Mouse (Mus musculus): ENCODE measurements around the gene Avpr2.

Gene Avpr2

DNA sequence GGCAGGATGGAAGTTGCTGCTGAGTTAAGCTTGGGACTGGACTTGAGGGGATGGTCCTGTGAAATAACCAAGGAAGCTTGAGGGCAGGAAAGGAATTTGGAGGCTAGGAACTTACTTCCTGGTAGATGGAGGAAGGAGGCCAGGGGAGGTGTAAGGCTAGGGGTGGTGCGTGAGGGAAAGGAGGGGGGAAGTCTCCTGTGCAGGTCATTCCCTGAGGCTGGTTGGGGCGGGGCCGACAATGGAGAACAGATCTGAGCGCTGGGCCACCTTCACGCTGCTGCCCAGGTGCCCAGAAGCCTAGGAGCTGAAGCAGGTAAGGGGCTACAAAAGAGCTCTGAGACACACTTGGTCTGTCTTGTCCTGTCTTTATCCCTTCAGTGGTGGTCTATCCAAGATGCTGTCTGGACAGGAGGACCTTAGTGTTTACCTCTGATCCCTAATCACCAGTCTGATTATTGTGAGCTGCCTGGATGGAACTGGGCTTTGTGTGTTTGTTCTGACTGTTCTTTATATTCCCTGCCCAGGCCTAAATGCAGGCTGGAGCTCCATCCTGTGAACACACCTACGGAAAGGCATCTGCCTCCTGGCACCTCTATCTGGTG is at the start of gene Avpr2:
Gene Avpr2, plus strand, starts transcription at position 552 of the 602 bp plus-strand sequence.
- no peak for DNase-seq (ENCODE audit: low spot score)

DNA sequence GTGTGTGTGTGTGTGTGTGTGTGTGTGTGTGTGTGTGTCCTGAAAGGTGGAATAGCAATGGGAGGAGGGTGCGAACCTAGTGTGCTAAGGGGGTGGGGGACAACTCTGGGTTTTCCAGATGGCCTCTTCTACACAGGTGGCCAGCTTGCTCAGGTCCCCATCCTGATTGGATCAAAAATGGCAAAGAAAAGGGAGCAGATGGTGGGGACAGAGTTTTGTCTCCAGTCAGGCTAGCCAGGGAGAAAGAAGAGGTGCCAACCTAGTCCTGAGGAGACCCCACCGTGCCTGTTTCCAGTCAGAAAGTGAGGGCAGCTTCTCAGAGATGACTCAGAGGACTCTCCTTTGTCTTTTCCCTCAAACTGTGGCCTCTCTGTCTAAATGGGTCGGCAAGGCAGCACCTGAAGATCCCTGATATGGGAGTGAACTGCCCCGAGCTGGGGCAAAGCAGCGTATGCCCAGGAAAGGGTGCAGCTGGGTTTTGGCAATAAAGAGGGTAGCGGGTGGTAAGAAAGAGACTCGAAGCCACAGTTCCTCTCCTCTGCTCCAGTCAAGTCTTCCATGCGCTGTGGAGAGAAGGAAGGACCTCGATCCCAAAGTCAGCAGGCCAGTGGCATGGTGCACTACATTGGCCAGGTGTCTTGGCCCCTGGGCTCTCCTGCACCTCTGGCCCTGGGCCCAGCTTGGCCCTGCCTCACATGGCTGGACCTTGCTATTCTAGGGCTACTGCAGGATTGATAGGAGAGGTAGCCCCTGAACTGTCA is 37.4 kb upstream of the Avpr2 start:
- DNase-seq (ENCODE audit: low spot score), result no peak

DNA sequence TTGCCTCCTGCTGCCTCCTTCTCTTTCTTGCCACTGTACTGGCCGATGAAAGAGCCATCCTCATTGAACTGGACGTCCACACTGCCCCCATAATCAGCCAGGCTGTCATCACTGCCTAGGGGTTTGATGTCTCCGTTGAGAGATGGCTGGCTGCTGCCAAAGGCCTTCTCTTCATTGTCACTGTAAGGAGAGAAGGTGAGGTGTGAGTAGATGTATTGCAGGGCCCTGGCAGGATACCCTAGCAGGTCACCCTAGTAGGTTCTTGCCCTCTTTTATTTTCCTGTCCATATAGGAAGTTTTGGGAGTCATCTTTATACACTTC is 36.9 kb upstream of the Avpr2 start:
- no peak for DNase-seq (ENCODE audit: low spot score)

DNA sequence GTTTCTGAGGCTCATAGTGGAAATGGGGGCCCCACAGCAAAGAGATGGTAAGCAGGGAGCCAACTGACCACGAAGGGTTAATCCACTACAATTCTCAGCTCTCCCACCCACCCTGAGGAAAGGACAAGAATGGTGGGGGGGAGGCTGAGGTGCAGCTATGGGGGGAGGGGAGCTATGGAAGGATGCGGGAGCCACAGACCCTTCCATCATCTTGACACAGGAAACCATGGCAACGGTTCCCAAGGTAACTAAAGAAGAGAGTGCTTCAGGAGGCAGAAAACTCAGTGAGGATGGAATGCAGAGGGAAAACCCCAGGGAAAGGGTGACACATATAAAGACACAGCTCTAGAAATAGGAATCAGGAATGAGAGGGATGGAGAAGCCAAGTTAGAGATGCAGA is 27.2 kb upstream of the Avpr2 start:
- peak; percentile 51 for DNase-seq (ENCODE audit: low spot score)

DNA sequence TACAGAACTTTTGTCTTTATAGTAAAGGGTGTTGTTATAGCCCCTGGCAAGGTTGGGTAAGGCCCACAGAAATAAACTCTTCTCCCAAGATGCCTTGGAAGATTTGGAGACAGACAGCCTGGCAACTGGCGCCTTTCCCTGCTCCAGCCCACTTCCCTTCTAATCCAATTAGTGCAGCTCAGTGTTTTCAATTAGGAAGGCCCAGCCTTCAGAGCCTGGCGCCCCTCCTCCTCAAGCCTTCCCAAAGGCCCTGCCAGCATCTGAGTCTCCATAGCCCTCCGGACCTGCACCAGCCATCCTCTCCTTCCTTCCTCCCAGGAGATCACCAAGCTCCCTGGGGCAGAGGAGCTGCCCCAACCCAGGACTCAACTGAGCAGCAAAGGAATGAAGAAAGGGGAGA is 24.6 kb upstream of the Avpr2 start:
- DNase-seq (ENCODE audit: low spot score), result peak; percentile 78

DNA sequence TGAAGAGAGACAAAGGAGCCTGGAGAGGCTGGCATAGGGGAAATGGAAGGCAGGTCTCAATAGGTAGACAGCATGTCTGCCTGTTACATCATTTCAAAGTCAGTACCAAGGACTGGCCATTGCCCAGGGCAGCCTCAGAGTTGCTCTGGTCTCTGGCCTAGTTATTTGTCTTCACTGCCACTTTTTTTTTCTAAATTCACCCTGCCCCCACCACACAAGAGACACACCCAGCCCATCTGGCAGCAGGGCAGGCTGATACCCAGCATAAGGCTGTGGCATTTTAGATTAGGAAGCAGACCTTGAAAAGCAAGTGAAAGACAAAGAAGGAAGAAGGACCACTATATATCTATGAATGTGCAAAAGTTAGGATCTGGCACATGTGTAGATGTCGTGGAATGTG is 24.1 kb upstream of the Avpr2 start:
- DNase-seq (ENCODE audit: low spot score), result peak; percentile 63

DNA sequence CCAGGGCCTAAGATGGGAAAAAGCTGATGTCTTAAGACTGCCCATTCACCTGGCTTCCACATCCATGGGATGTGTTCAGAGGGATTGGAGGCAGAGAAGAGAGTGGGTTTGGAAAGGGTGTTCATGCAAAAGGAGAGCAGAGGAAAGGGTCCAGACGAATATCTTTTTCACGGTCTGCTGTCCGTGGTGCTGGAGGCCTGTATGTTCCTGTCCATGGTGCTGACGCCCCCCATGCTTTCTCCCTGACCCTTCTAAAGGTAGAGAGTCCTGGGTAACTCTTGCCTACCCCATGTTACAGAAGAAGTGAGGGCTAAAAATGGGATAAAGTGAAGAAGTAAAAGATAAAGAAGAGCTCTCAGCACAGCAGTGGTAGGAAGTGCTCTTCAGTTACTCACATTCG is 22.6 kb upstream of the Avpr2 start:
- no peak for DNase-seq (ENCODE audit: low spot score)

DNA sequence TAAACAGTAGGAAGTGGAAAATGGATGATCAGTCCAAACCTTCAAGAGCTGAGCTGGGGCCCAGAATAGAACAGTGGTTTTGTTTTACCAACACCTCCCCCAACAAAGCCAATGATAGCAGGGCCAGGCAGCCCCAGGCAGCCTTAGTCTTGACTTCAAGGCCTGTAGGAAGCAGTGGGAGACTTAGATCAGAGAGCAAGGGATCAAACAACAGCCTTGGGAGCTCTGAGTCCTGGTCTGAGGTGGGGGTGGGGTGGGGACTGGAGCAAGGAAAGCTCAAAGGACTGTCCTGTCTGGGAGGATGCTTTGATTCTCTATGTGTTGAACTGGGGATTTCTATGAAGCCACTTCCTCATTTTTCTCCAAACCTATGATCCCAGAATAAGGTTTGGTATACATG is 20.4 kb upstream of the Avpr2 start:
- DNase-seq (ENCODE audit: low spot score), result no peak

DNA sequence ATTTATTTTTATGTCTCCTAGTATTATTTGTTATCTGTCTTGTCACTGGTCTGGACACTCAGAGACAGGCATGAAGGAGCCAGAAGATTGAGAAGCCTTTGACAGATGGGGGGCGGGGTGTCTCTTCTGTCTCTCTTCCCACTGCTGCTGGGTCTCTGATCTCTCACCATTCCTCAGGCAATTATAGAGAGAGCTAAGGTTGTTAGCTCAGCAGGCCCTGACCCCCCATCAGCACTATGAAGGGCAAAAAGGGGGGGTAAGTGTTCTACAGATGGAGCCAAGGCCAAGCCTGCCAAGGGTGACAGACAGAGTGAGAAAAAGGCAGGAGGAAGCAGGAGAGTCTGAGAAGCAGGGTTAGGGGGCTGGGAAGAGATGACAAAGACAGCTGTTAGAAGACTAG is 19.9 kb upstream of the Avpr2 start:
- DNase-seq (ENCODE audit: low spot score), result no peak

DNA sequence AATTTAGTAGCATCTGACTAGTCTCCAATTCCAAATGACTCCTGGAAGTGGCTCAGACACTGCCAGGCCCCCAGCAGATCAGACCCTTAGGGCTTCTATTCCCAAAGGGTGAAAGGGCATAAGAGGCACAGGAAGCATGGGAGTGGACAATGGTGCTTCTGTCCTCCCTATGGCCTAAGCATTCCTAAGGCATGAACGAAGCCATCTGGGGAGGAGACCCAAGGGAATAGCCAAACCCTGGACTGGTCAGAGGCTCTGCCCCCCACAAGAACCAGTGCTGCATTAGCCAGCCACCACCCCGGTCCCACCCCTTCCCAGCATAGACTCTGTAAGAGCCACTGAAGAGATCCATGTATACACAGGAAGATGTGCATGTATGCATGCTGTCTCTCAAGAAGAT is 16.0 kb upstream of the Avpr2 start:
- peak; percentile 20 for DNase-seq (ENCODE audit: low spot score)

DNA sequence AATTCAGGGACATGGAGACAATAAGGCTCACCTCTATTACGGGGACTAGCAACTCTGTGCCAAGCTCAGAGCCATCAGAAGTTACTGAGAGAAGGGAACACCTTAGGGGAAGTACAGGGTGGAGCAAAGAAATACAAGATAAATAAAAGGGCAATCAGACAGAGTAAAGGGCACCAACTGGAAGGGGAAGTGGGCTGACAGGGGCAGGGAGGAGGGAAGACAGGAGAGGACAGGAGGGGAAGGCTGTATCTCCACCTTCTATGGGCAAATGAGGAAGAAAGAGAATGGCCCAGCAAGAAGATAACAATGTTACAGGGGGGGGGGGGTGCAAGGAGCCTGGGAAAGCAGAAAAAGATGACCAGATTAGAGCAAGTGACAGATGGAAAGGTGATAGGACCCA is 14.9 kb upstream of the Avpr2 start:
- no peak for DNase-seq (ENCODE audit: low spot score)

DNA sequence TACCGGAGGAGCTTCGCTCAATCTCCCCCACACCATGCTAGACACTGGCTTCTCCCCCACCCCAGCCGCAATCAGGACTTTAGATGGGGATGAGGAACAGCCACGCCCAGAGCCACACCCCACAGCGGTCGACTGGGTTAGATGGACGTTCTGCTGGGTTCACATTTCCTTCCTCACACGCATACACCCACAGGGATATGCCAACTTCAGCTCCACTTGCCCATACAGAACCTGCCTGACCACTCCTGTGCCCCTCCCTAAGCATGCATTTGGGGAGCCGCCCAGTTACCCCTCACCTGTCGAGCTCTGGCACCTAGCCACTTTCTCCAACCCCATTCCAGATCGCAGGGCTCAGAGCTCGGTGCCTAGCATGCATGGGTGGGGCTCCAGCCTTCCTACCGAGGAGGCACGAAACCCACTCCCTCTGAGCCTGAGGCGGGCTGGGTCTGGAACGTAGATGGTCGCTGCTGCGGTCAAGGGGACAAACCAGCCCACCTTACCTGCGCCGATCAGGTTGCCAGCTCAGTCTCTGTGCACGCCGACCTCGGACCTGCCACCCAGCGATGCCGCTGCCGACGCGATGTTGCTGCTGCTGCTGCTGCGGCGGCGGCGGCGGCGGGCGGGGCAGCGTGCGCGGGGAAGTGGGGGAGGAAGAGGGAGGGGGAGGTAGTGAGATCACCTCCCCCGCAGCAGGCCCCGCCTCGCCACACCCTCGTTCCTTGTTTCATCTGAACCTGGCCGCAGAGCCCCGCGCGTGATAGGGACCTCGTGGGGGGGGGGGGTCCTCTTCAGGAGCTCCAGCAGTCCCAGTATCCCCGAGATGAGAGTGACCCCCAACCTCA is 11.5 kb upstream of the Avpr2 start:
- peak; percentile 78 for DNase-seq (ENCODE audit: low spot score)

DNA sequence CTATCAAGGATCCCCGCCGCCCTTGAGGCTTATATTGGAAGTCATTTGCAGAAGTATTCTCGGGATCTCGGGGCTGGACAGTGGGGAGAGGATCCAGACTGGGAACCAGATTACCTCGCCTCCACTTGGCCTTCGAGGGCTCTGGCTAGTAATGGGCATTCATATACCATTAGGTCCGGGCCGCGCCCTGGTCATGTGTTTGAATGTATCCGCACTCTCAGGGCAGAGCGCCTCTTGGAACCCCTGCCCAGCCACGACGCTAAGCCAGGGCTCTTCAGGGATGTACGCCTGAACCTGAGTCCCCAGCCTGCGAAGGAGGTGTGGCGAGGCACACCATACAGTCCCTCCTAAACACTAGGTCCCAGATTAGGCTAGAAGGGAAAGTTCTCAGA is 10.9 kb upstream of the Avpr2 start:
- peak; percentile 61 for DNase-seq (ENCODE audit: low spot score)

DNA sequence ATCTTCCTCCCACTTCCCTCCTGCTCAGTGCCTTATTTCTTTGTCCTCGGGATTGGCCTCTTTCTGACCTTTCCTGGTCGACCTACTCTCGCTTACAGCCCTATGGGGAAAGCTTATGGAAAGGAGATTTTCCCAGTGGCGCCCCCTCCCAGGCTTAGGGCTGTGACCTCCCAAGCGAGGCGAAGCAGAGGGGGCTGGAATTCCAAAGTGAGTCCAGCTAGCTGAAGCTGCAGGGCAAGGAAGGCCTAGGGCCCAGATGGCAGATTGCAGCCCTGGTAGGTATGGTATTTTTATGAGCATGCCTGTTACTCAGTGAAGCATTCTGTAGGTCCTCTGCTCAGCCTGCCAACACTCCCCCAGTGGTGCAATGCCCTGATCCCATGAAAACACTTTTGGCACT is 10.4 kb upstream of the Avpr2 start:
- peak; percentile 53 for DNase-seq (ENCODE audit: low spot score)

DNA sequence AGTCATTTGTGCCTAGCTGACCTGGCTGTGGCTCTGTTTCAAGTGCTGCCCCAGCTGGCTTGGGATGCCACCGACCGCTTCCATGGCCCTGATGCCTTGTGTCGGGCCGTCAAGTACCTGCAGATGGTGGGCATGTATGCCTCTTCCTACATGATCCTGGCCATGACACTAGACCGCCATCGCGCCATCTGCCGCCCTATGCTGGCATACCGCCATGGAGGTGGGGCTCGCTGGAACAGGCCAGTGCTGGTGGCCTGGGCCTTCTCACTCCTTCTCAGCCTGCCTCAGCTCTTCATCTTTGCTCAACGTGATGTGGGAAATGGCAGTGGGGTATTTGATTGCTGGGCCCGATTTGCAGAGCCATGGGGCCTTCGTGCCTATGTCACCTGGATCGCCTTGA is 931 bp downstream of the Avpr2 start:
- no peak for DNase-seq (ENCODE audit: low spot score)

DNA sequence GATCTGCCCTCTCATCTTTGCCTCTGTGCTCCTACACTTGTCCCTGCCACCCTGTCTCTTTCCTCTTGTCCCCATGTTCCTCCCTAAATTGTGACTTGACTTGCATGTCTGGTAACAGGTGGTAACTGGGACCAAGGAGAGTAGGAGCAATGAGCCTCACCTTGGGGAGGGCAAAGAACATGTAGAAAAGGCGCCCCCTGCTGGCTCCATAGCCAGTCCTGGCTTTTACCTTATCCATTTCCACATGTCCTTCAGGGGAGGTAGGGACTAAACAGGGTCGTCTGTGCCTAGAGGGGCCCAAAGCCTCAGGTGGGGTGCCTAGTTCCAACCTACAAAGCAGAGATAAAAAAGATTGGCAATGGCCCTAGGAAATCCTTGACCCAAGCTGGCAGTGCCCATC is 3.8 kb downstream of the Avpr2 start, which contains the start of gene L1cam:
Gene L1cam, minus strand, starts transcription at position 387 of the 400 bp plus-strand sequence.
- DNase-seq (ENCODE audit: low spot score), result peak; percentile 49

DNA sequence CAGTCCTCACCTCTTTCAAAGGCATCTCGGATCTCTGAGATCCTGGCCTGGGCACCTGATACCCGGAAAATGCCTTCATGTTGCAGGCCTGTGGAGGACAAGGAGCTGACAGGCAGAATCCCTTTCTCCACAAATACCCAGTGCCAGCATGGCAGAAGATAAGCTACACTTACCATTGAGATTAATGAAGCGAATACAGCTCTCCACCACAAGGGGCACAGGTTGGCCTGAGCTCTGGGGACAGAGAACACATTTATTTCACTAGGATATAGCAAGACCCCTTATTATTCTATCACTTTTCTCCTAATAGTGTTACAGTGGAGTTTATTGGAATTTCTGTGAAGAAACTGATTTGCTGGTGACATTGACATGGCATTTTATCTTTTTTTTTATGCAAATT is 6.1 kb downstream of the Avpr2 start:
- DNase-seq (ENCODE audit: low spot score), result peak; percentile 24

DNA sequence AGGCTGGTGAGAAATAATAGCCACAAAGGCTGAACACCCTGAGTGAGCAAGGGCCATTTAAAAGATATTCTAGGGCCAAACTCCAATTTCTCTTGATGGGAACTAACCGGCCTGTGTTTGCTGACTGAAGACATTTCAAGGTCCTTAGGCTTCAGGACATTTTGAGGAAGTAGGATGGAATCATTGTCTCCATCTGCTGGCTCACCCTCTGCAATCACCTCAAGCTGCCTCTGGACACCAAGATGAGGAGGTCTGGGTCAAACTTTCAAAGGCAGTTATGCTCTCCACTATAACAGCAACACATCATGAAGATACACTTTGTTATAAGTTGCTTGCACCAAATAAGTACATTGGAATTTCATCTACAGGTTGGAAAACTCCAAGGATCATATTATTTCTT is 18.1 kb downstream of the Avpr2 start:
- DNase-seq (ENCODE audit: low spot score), result no peak

DNA sequence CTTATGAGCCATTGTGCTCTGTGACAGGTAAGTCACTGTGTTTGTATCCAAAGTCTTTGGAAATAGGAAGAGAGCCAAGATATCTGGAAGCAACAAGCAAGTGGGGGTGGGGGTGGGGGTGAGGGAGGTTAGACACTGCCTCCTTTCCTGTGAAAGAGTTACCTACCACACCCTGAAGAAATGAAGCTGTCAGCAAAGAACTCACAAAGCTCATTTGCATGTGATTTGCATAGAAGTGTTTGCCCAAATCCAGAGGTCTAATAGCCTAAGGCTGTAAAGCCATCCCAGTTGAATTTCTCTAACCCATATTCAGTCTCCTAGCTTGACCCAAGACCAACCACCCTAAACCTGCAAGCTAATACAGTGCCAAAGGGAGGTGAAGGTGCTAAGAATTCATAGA is 18.5 kb downstream of the Avpr2 start:
- no peak for DNase-seq (ENCODE audit: low spot score)

DNA sequence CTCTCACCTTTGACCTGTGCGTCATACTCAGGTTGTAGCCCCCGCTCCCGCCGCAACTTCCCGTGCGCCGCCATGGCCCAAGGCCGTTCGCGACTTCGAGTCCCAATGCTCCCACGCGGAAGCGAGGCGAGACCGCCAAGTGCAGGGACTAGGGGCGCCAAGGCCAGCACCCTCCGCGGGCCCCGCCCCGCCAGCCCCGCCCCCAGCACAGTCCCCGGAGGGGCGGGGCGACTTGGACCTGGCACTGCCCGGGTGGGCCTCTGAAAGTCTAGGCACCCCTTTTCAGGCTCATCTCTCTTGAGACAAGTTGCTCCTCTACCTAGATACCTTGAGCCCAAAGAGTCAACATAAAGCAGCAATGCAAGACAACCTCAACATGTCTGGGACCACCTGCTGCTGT is 19.3 kb downstream of the Avpr2 start:
- no peak for DNase-seq (ENCODE audit: low spot score)

DNA sequence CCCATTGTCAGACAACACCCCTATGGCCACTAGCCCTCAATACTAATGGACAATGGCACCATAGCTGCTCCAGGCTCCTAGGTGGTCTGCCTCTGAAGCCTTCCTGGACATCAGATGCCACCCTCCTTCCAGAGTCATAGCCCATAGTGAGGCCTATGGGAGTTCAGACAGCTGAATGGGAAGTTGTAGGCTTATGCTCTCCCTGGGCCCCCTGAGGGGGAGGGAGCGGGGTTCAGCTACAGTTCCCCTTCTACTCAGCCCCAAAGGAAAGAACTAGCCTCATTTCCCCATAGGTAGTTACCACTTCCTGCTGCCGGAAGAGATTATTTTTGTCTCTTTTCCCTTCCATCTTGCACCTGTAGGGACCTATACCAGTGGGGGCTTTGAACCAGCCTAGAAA is 19.7 kb downstream of the Avpr2 start:
- DNase-seq (ENCODE audit: low spot score), result no peak

DNA sequence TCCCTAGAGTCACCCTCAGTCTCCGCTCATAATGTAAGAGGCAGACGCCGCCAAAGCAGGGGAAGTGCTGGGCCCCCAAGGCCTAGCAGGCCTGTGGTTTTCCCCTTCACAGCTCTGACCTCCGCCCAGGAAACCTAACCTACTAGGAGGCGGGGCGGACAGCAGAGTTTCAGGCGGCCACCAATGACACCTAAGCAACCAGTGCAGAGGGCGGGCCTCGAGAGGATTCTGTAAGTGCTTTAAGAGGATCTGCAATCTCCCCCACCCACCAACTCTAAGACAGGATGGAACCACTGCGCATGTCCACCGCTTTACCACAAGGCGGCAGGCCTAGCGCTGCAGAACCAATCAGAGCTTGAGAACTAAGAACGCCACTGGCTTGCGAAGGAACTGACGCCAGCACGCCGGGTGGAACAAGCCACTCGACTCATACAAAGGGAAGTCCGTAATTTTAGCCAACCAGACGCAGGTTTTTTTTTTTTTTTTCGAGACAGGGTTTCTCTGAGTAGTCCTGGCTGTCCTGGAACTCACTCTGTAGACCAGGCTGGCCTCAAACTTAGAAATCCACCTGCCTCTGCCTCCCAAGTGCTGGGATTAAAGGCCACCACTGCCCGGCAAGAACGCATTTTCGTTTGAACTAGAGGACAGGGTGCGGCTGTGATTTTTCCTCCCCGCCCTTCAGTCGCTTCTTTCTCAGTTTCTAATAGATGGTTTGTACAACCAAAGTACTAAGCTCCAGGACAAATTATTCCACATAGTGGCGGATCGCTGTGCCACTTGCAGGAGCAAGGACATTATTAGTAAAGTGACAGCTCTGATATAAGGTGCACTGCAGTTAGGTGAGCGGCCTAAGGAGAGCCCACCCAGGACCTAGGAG is 23.2 kb downstream of the Avpr2 start:
- peak; percentile 96 for DNase-seq (ENCODE audit: low spot score)

Data from MN1 (cell line).